Mouse (Mus musculus): ENCODE measurements around the gene Spata16.

GRCm38 (mm10) chr3:26923391-26923790 lies 286.0 kb downstream of the Spata16 start:
- TF ChIP-seq EP300 (IDR thresholded peaks at IDR 0.05; ENCODE audit: low read depth) (no peak), CTCF (IDR thresholded peaks at IDR 0.05; ENCODE audit: low read depth) (no peak)

Measured in liver, embryonic 14.5 days (tissue).